Mouse (Mus musculus): ENCODE data around the gene Mycl. TPM values are rescaled to one million over a fixed set of nuclear protein-coding genes. Genes with fewer than 3 reads are reported as not detected.

Gene Mycl
- 0.75 and 1.4 TPM in 2 replicates for polyA plus RNA-seq (2015; fragmentation: Nextera tagmentation; extraction: Ambion mirVana)

- under 1% methylated on average over 66 of the region's 69 CpGs for WGBS
- ATAC-seq (ENCODE audit: extremely low read depth, insufficient number of reproducible peaks, low FRiP score, low TSS enrichment): peak; percentile 55
Observed at GRCm38 (mm10) chr4:122995404-122996220, at the start of gene Mycl. TSS of gene Mycl (plus strand) at chr4:122995652.

GRCm38 (mm10) chr4:122947223-122947622, 48.2 kb upstream of the Mycl start:
- no peak overlapping the region for H3K9ac ChIP-seq
- peaks cover 13% of the 10 kb centered on the region; the same call in 1 of the 2 replicates for H3K27me3 ChIP-seq (replicated peaks)
- 72% methylated on average over 3 of the region's 3 CpGs for WGBS
- no peak overlapping the region for H3K4me3 ChIP-seq
- ATAC-seq (ENCODE audit: extremely low read depth, insufficient number of reproducible peaks, low FRiP score, low TSS enrichment): no peak
- H3K27ac ChIP-seq (replicated peaks): no peak overlapping the region
- H3K4me2 ChIP-seq: no peak overlapping the region
- H3K36me3 ChIP-seq: no peaks in the 10 kb centered on the region
- no peaks in the 10 kb centered on the region for H3K4me1 ChIP-seq
- H3K9me3 ChIP-seq: no peaks in the 10 kb centered on the region

More at GRCm38 (mm10) chr4:122995404-122996220, at the start of gene Mycl:
- peaks cover 3% of the 10 kb centered on the region; the same call in 1 of the 2 replicates for H3K9me3 ChIP-seq
- H3K4me1 ChIP-seq: peaks cover 9% of the 10 kb centered on the region
- peak within 1 kb of the TSS; percentile 80 for H3K4me3 ChIP-seq
- peak within 1 kb of the TSS; percentile 100 for H3K4me2 ChIP-seq
- H3K9ac ChIP-seq: peak within 1 kb of the TSS; percentile 83
- H3K36me3 ChIP-seq: no peaks in the 10 kb centered on the region
- peaks cover 64% of the 10 kb centered on the region for H3K27me3 ChIP-seq (replicated peaks)
- no peak within 1 kb of the TSS for H3K27ac ChIP-seq (replicated peaks)

- Histone ChIP-seq H3K27me3 (replicated peaks) (peaks cover 4% of the 10 kb centered on the region; the same call in 1 of the 2 replicates), H3K4me1 (no peaks in the 10 kb centered on the region), H3K9me3 (no peaks in the 10 kb centered on the region), H3K27ac (replicated peaks) (no peak overlapping the region), H3K36me3 (no peaks in the 10 kb centered on the region), H3K4me3 (no peak overlapping the region), H3K9ac (no peak overlapping the region), H3K4me2 (no peak overlapping the region)
- 78% methylated on average over 8 of the region's 8 CpGs for WGBS
- ATAC-seq (ENCODE audit: extremely low read depth, insufficient number of reproducible peaks, low FRiP score, low TSS enrichment): no peak
Observed at GRCm38 (mm10) chr4:122949096-122949495, 46.4 kb upstream of the Mycl start.

GRCm38 (mm10) chr4:122954680-122955411, 40.6 kb upstream of the Mycl start:
- Histone ChIP-seq H3K9ac (peak overlapping the region; percentile 64; the same call in 1 of the 2 replicates), H3K27me3 (replicated peaks) (peaks cover 37% of the 10 kb centered on the region), H3K4me3 (peak overlapping the region; percentile 23), H3K36me3 (no peaks in the 10 kb centered on the region), H3K9me3 (no peaks in the 10 kb centered on the region), H3K27ac (replicated peaks) (peak overlapping the region; percentile 25; the same call in 1 of the 2 replicates), H3K4me2 (peak overlapping the region; percentile 63), H3K4me1 (peaks cover 20% of the 10 kb centered on the region)
- 51% methylated on average over 5 of the region's 5 CpGs for WGBS
- ATAC-seq (ENCODE audit: extremely low read depth, insufficient number of reproducible peaks, low FRiP score, low TSS enrichment): 0 out of 2 replicates have a peak, but pooled peaks have one; percentile 3

- Histone ChIP-seq H3K9ac (peak overlapping the region; percentile 64), H3K9me3 (no peaks in the 10 kb centered on the region), H3K27ac (replicated peaks) (peak overlapping the region; percentile 25; the same call in 1 of the 2 replicates), H3K36me3 (no peaks in the 10 kb centered on the region), H3K27me3 (replicated peaks) (peaks cover 40% of the 10 kb centered on the region), H3K4me1 (peaks cover 26% of the 10 kb centered on the region), H3K4me2 (peak overlapping the region; percentile 63), H3K4me3 (peak overlapping the region; percentile 23)
- WGBS: 11% methylated on average over 17 of the region's 17 CpGs
- peak; percentile 75 for ATAC-seq (ENCODE audit: extremely low read depth, insufficient number of reproducible peaks, low FRiP score, low TSS enrichment)
Observed at GRCm38 (mm10) chr4:122955412-122956136, 39.9 kb upstream of the Mycl start.

GRCm38 (mm10) chr4:122956301-122956700, 39.2 kb upstream of the Mycl start:
- ATAC-seq (ENCODE audit: extremely low read depth, insufficient number of reproducible peaks, low FRiP score, low TSS enrichment): no peak
- 92% methylated on average over 4 of the region's 6 CpGs for WGBS
- Histone ChIP-seq H3K9me3 (no peaks in the 10 kb centered on the region), H3K4me1 (peaks cover 33% of the 10 kb centered on the region), H3K36me3 (no peaks in the 10 kb centered on the region), H3K4me2 (no peak overlapping the region), H3K9ac (no peak overlapping the region), H3K4me3 (no peak overlapping the region), H3K27me3 (replicated peaks) (peaks cover 47% of the 10 kb centered on the region), H3K27ac (replicated peaks) (no peak overlapping the region)

- Histone ChIP-seq H3K4me3 (no peak overlapping the region), H3K4me2 (no peak overlapping the region), H3K9ac (no peak overlapping the region), H3K27me3 (replicated peaks) (peaks cover 70% of the 10 kb centered on the region), H3K9me3 (no peaks in the 10 kb centered on the region), H3K27ac (replicated peaks) (no peak overlapping the region), H3K4me1 (peaks cover 54% of the 10 kb centered on the region), H3K36me3 (no peaks in the 10 kb centered on the region)
- no peak for ATAC-seq (ENCODE audit: extremely low read depth, insufficient number of reproducible peaks, low FRiP score, low TSS enrichment)
- WGBS: 72% methylated on average over 6 of the region's 6 CpGs
Observed at GRCm38 (mm10) chr4:122958491-122959031, 36.9 kb upstream of the Mycl start.

GRCm38 (mm10) chr4:122959816-122960215, 35.6 kb upstream of the Mycl start:
- no peak overlapping the region for H3K27ac ChIP-seq (replicated peaks)
- ATAC-seq (ENCODE audit: extremely low read depth, insufficient number of reproducible peaks, low FRiP score, low TSS enrichment): no peak
- no peaks in the 10 kb centered on the region for H3K9me3 ChIP-seq
- 14% methylated on average over 8 of the region's 8 CpGs for WGBS
- peak overlapping the region; percentile 72 for H3K9ac ChIP-seq
- peak overlapping the region; percentile 95 for H3K4me2 ChIP-seq
- H3K27me3 ChIP-seq (replicated peaks): peaks cover 75% of the 10 kb centered on the region
- H3K4me3 ChIP-seq: peak overlapping the region; percentile 60
- peaks cover 52% of the 10 kb centered on the region for H3K4me1 ChIP-seq
- no peaks in the 10 kb centered on the region for H3K36me3 ChIP-seq

GRCm38 (mm10) chr4:122960321-122961099, 34.9 kb upstream of the Mycl start:
- Histone ChIP-seq H3K4me1 (peaks cover 45% of the 10 kb centered on the region), H3K27ac (replicated peaks) (no peak overlapping the region), H3K9me3 (no peaks in the 10 kb centered on the region), H3K9ac (peak overlapping the region; percentile 72), H3K4me2 (peak overlapping the region; percentile 95), H3K27me3 (replicated peaks) (peaks cover 75% of the 10 kb centered on the region), H3K36me3 (no peaks in the 10 kb centered on the region), H3K4me3 (peak overlapping the region; percentile 60)
- WGBS: under 1% methylated on average over 43 of the region's 43 CpGs
- ATAC-seq (ENCODE audit: extremely low read depth, insufficient number of reproducible peaks, low FRiP score, low TSS enrichment): peak; percentile 7; the same call in 1 of the 2 replicates

- Histone ChIP-seq H3K27me3 (replicated peaks) (peaks cover 77% of the 10 kb centered on the region), H3K4me3 (peak within 1 kb of the TSS; percentile 60), H3K36me3 (no peaks in the 10 kb centered on the region), H3K4me1 (peaks cover 39% of the 10 kb centered on the region), H3K4me2 (peak within 1 kb of the TSS; percentile 95), H3K27ac (replicated peaks) (no peak within 1 kb of the TSS), H3K9me3 (no peaks in the 10 kb centered on the region), H3K9ac (peak within 1 kb of the TSS; percentile 72)
- ATAC-seq (ENCODE audit: extremely low read depth, insufficient number of reproducible peaks, low FRiP score, low TSS enrichment): peak; percentile 61
- WGBS: 1% methylated on average over 27 of the region's 27 CpGs
Observed at GRCm38 (mm10) chr4:122961100-122961567, 34.3 kb upstream of the Mycl start, which contains the start of gene Mfsd2a. TSS of gene Mfsd2a (minus strand) at chr4:122961188.
